Mouse (Mus musculus): ENCODE results near the gene Polk. TPM values are rescaled to one million over a fixed set of nuclear protein-coding genes. Genes with fewer than 3 reads are reported as not detected.
A peak's percentile ranks its signal among the peaks of the same experiment; 100 is the strongest.

Polk gene
- total RNA-seq, 4 experiments from 2014 or later: 12.3 to 15.6 (median 12.7) TPM

DNA sequence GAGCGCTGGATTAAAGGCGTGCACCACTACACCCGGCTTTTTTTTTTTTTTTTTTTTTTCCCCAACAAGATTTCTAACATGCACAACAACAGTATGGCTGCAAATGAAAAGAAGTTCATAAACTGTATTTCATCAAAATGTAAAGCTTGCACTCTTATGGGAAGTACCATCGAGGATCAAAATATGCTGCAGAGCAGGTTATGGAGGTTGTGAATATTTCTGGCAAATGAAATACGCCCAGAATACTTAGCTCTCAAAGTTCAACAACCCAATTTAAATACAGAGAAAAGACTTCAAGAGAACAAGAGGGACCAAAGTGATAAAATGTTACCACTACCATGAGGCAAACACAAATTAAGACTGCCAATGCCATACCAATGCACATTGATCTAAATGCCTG lies 73.7 kb downstream of the Polk start:
- no peak for DNase-seq (ENCODE audit: low spot score in 2 of 2)

DNA sequence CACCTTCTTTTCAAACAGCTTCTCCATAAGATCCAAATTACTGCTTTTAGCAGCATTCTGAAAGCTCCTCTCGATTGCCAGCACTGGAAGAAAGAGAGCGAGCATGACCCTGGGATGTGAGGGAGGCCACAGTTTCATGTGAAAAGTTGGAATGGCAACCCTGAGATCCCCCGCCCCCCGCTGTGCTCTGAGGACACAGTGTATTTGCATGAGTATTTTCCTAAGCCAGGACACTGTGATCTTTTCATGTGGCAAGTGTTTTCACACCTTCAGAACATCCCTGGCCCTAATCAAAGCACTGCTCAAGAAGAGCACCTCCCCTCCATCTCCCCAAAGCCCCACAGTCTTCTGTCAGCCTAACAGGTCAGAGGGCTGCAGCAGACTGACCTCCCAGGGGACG lies 77.1 kb downstream of the Polk start:
- DNase-seq (ENCODE audit: low spot score in 2 of 2): no peak

DNA sequence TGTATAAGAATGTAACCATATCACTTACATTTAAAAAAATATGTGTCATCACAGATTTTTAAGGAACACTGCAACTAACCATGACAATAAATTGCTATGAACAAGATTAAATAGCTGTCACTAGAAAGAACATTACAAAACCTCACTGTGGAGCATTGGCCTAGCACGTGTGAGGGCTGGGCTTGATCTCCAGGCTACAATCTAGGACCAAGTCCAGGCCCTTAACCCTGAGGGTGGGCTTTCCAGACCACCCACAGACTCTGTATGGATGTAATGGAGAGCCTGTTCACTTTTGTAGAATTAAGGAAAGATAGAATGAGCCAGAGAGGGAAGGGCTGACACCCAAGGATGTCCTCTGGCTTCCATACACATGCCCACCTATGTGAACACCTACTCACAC lies 79.7 kb downstream of the Polk start:
- no peak for DNase-seq (ENCODE audit: low spot score in 2 of 2)

DNA sequence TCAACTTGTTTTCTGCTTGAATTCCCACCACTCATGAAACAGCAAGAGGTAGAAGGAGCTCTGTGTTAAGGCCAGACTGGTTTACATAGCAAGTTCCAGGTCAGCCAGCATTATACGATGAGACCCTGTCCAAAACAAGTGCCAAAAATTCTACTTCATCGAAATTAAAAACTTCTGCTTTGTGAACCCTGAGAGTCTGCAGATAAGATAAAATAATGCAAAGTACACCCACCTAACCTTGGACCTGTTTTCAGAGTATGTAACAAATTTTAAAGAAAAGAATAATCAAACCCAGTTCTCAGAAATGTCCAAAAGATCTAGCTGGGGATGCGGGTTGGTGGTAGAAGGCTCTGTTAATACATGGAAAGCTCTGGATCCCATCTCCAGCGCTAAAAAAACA lies 83.8 kb downstream of the Polk start:
- DNase-seq (ENCODE audit: low spot score in 2 of 2): no peak

DNA sequence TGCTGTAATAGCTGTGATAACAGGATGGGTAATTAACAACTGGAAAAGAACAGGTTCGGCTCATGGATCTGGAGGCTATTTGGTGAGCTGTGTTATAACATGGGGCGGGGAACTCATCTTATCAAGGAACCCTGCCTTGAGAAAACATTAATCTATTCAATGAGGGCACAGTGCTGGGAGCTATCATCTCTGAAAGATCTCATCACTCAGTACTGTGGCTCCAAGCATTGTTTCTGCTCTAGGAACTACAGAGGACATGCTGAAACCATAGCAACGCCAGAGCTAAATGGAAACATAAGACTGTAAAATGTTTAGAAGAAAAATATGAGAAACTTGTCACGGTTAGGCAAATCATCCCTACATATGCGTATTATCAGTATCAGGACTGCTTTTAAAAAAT lies 84.4 kb downstream of the Polk start:
- DNase-seq (ENCODE audit: low spot score in 2 of 2): no peak

DNA sequence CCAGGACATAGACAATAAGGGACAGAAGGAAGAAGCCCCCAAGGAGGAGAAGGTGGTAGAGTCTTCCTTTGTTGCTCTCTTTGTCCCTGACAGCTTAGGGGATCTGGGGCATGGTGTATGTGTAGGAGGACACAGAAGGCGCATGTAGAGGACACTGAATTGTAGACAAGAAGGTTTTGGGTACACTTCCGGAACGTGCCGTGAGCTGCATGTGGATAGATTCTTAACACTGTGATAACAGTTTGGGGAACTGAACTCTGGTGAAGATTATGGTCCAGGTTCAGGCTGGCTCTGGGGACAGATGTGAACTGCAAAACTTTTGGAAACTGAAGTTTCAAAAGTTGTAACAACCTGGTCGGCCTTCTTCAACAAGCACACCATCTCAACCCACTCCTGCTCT lies 84.8 kb downstream of the Polk start:
- DNase-seq (ENCODE audit: low spot score in 2 of 2): no peak

DNA sequence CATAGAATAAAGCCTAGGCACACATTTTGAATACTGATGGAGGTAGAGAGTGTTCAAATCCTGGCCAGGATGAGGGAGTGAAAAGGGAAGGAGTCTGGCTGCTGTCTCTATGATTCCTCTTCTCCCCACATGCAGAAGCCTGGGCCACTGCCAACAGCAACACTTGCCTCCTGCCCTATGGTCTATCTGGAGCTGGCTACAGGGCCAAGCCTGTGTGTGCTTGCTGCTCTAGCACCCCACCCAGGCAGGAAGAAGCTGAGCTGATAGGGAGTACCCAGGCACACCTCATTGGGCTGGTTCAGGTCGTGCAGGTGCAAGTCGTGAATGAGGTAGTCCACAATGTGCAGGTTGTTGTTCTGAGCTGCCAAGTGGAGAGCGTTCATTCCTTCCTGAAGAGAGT lies 88.1 kb downstream of the Polk start:
- DNase-seq (ENCODE audit: low spot score in 2 of 2): no peak

DNA sequence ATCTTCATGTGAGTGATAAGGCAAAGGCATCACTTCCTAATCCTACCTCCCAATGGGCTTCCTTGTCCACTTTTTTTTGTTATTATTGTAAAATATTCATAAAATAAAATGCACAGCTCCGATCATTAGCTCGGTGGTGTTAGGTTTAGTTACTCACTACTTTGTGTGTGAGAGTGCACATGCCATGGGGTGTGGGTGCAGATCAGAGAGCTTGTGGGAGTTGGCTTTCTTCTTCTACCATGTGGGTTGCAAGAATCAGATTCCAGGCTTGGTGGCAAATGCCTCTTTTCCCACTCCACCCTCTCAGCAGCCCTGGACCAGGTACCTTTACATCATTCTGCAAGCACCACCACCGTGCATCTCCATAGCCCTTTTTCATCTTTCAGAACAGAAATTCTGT lies 89.8 kb downstream of the Polk start:
- DNase-seq (ENCODE audit: low spot score in 2 of 2): no peak

DNA sequence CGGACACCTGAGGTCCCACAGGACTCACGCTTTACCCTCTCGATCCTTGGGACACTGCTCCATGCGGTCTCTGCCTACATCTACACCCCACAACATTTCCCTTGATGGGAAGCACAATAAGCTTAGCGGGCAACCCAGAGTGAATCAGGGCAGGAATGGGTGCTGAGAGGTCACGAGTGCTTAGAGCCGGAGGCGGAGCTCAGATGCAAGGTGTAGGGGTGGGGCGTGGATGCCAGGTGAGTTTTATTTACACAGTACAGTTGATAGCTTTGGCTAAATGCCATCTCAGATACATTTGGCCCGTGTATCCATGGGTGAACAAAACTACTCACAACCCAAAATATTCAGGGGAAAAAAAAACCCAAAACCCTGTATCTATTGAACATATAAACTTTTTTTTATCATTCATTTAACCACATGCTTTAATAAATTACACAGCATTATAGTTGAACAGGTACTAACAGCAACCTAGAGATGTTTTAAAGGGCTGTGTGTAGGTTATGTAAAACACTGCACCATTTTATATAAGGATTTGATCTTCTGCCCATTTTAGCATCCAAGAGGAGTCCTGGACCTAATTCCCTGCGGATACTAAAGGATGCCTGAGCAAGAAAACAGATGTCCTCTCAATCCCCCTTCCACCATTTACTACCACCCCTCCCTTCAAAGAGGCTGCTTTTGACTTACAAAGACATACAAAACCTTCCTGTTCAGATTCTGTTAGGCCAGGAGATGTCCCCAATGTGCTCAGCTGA lies 90.8 kb downstream of the Polk start:
- no peak for DNase-seq (ENCODE audit: low spot score in 2 of 2)

DNA sequence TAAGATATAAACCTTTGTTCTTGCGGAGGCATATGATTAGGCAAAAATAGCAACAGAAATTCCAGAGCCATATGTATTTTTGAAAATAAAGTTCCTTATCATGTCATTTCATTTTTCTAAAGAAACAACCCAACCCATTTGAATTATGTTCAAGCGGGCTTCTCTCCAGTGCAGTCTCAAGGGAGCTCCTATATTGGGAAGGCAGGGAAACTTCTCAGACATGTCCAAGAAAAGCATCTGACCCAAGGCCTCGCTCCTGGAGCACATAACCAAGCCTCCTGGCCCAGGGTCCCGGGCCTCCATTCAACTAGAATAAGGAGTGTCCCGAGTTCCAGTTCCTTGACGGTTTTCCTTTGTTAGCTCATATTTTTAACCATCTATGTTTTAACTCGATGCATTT lies 91.5 kb downstream of the Polk start:
- DNase-seq (ENCODE audit: low spot score in 2 of 2): no peak

DNA sequence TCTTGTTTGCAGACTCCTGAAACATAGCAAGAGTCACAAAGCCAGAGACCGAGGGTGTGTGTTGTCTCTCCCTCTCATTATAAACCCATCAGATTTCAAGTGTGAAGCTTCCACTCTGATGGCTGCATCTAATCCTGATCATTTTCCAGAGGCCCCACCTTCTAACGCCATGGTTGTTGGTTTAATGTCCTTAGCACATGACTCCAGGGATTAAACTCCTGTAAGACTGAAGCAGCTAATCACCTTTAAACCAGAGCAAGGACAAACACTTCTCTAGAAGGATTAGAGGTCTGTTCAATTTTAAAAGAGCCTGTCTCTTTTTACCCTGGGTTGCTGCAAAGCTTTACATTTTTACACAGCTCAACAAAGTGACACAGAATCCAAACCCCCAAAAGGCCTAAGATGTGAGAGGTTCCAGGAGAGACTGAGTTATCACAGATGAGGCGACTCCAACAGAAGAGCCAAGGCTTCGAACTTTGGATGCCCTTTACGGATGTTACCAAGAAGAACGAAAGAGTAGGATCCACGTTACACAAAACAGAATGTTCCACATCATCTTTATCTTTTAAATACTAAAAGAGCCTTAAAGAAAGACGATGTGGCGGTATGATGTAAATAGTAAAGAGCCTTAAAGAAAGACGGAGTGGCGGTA lies 92.0 kb downstream of the Polk start:
- no peak for DNase-seq (ENCODE audit: low spot score in 2 of 2)

DNA sequence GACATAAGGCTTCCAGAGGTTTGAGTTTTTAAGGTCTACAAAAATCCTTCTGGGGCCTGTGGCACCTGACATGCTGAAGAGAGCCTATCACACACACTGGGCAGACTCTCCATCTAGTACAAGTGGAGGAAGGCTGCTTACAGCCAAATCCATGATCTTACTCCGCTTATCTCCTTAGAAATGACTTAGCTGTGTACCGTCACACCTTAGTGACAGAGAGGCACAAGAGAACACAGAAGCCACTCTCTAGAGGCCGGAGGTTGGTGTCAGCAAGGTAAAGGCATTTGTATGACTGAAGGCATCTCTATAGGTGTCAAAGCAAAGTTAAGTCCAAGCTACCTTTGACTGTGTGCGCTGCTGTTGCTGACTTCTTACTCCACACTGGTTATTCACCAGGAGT lies 101.9 kb downstream of the Polk start:
- DNase-seq (ENCODE audit: low spot score in 2 of 2): no peak

DNA sequence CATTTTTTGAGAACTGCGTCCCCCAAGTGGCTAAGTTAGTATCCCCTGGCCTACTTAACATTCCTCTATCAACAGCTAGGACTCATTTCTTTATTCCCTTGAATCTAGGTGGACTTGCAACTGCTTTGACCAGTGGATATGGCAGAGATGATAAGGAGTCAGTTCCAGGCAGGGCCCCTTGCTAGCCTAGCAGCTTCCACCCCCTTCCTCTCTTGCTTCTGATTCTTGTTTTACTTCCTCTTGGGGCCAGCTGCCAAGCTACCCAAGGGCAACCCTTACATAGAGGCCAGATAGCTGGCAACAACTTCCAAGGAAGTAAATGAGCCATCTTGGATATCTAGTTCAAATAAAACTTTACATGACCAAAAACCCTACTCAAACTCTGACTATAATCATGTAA lies 105.5 kb downstream of the Polk start:
- no peak for DNase-seq (ENCODE audit: low spot score in 2 of 2)

DNA sequence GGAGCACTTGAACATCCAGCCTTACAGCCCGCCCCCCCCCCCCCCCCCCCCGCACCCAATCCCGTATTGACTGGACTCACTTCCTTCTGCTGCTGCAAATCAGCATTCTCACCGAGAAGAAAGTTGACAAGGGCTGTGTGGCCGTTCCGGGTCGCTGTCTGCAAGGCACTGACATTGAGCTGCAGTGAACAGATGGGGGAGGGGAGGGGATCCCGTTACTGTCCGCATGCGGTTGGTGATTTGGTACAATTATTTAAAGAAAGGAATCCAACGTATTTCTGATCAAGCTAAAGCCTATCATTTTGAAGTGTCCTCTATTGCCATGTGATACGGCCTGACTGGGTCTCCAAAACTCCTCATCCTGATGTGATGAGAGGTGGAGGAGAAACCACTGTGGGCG lies 106.6 kb downstream of the Polk start:
- no peak for DNase-seq (ENCODE audit: low spot score in 2 of 2)

DNA sequence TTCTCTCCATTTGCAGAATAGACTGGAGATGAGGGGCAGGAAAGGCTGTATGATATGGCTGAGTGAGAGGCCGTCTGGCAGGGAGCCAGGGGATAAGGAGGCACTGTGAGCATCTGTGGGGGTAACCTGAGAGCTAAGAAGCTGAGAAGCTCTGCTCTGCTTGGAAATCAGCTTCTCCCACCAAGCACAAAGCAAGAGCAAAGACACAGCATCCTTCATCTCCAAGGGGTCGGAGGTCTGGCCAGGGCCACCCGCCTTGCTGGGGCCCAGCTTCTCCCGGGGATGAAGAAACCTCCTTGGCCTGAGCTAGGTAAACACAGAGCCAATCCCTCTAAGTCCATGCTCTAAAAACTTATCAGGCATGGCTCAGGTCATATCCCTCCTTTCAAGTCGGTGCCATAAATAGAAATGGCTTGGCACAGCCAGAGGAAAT lies 107.5 kb downstream of the Polk start:
- DNase-seq (ENCODE audit: low spot score in 2 of 2): no peak

DNA sequence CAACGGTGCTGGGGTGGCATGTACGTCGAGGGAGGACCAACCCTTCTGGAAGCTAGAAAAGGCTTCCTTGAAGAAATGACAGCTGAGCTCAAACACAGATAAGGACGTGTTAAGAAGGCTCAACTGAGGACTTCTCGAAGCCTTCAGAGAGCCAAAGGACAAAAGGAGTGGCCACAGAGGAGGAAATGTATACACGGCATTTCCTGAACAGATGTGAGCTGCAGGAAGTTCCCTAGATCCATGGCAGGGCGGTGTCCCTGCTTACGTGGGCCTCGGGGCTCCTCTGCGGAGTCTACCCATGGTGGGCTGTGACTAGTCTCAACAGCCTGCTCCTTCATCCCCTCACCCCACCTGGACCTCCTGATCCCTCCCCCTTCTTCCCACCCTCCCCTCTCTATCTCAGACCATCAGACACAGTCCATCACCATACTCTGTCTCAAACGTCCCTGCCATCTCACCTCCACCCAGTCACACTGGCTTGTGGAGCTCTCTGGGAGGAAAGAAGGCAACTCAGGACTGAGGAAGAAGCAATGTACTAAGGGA lies 108.7 kb downstream of the Polk start:
- no peak for DNase-seq (ENCODE audit: low spot score in 2 of 2)

DNA sequence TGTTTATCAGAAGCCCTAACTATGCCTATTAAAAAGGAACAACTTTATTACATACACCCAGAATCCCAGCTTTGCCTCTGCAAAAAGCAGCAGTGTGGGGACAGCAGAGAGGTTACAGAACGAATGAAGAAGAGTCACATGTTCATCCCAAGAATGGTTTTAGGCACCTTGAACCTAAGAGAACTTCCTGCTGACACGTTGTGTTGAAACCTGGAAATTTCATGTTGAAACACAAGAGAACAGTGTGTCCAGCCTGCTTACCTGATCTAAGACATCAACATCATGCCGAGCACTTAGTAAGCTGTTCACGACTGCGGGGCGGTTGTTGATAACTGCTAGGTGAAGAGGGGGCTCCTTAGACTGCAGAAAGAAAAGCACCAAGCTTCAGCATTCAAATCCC lies 109.3 kb downstream of the Polk start:
- DNase-seq (ENCODE audit: low spot score in 2 of 2): no peak

DNA sequence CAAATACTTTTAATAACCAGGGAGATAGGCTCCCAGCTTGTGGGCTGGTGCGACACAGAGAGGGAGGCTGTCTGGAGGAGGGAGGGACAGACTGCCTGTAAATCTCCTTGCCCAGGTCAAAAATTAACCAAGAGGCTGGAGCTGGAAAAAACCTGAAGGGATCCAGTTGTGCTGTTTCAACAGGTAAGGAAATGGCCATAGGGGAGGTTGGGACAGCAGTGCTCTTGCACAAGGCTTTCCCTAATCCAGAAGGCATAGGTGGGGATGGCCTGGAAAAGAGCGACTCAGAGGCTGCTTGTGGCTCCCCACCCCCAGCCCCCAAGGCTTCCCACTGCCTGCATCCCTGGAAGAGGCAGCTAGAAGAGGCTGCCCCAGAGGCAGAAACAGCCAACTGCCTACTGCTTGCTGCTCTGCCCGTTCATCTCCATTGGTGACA lies 110.0 kb downstream of the Polk start:
- no peak for DNase-seq (ENCODE audit: low spot score in 2 of 2)

DNA sequence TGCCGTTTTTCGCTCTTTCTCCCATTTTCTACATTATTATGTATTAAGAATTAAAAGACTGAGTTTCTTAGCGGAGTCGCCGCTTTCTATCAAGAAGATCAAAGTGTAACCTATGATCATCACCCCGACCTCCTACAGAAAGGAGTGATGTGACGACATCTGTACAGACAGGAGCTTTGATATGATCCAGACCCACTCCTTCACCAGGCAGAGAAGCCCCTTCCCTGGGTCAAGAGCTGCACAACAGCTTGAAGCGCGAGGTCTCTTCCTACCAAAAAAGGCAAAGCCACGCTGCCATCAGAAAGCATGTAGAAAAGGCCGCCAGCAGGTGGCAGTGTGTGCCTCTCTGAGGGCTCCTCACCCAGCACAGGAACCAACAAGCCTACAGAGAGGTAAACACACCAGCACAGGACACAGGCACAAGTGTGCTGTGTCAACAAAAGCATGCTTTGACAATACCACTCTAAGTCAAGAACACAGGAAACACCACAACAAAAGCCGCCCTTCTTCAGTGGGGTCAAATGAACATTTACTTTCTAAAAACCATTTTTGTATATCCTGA lies 110.7 kb downstream of the Polk start:
- DNase-seq (ENCODE audit: low spot score in 2 of 2): peak; percentile 66 to 91
